Mouse (Mus musculus) cortical plate, adult 2 months (tissue): ENCODE results near the gene Rxfp4.

Experiments used
- CTCF ChIP-seq: fragments of 200-500 bp; IDR thresholded peaks from 2 replicates; pipeline ENCODE4 v1.5.1; 2011; ENCODE audit warnings: mild to moderate bottlenecking, control low read depth, low read length; ENCODE audit not compliant: insufficient read depth; ENCODE audit errors: extremely low read depth
- POLR2A ChIP-seq: fragments of 200-500 bp; IDR thresholded peaks from 2 replicates; pipeline ENCODE4 v1.6.1; 2011; ENCODE audit warnings: mild to moderate bottlenecking, low read length, control low read depth; ENCODE audit not compliant: insufficient read depth; ENCODE audit errors: extremely low read depth

- no peak for TF ChIP-seq CTCF
- TF ChIP-seq POLR2A, result no peak
Measured at GRCm38 (mm10) chr3:88647076-88647475, 5.9 kb downstream of the Rxfp4 start.
